Mouse (Mus musculus): ENCODE results near the gene Snip1.

- no peak for TF ChIP-seq CTCF (IDR thresholded peaks at IDR 0.05; ENCODE audit: extremely low read depth, insufficient read depth, insufficient read length, insufficient replicate concordance)
- TF ChIP-seq POLR2A (IDR thresholded peaks at IDR 0.05; ENCODE audit: low read depth, low read length): no peak
These were observed 53.2 kb downstream of the Snip1 start for GRCm38 (mm10) chr4:125119721-125120120.

Measured in spleen, adult 2 months (tissue).